Mouse (Mus musculus) neural tube, embryonic 14.5 days (tissue): Measurements from ENCODE around the gene Cmpk2. TPM values are rescaled to one million over a fixed set of nuclear protein-coding genes. Genes with fewer than 3 reads are reported as not detected.
"Not testable (repeated sequence)": the region's sequence is repeated elsewhere in the genome, so short reads cannot be mapped to it uniquely, and the experiment has no call there.

Experiments used
- ATAC-seq: fragments of 200-750 bp; cut with Nextera tagmentation; 2 replicates; pipeline ENCODE4 v1.8.0; 2017; ENCODE audit warnings: low read depth, mild to moderate bottlenecking, moderate TSS enrichment, moderate library complexity
- H3K27ac ChIP-seq: fragments of 300-500 bp; sonication (generic); 2 replicates; pipeline ENCODE4 v1.5.1; 2014; ENCODE audit warnings: low read depth, mild to moderate bottlenecking, control low read depth, low read length, moderate library complexity, mixed read lengths
- H3K27me3 ChIP-seq: fragments of 300-500 bp; sonication (generic); 2 replicates; pipeline ENCODE4 v1.6.1; 2014; ENCODE audit warnings: low read length; ENCODE audit not compliant: control insufficient read depth, insufficient read depth
- H3K36me3 ChIP-seq: fragments of 300-500 bp; sonication (generic); 2 replicates; pipeline ENCODE4 v1.6.1; 2014; ENCODE audit warnings: low read length, mixed read lengths; ENCODE audit not compliant: control insufficient read depth, insufficient read depth
- H3K4me1 ChIP-seq: fragments of 300-500 bp; sonication (generic); 2 replicates; pipeline ENCODE4 v1.6.1; 2014; ENCODE audit warnings: low read length; ENCODE audit not compliant: control insufficient read depth, insufficient read depth
- H3K4me2 ChIP-seq: fragments of 300-500 bp; sonication (generic); 2 replicates; pipeline ENCODE4 v1.6.1; 2014; ENCODE audit warnings: mild to moderate bottlenecking, low read depth, low read length, control low read depth
- H3K4me3 ChIP-seq: fragments of 300-500 bp; sonication (generic); 2 replicates; pipeline ENCODE4 v1.5.1; 2014; ENCODE audit warnings: low read depth, low read length, control low read depth, mixed read lengths
- H3K9ac ChIP-seq: fragments of 300-500 bp; sonication (generic); replicated peaks from 2 replicates; pipeline ENCODE4 v1.6.1; 2014; ENCODE audit warnings: low read depth, mild to moderate bottlenecking, control low read depth, low read length, mixed read lengths
- H3K9me3 ChIP-seq: fragments of 300-500 bp; sonication (generic); 2 replicates; pipeline ENCODE4 v1.6.1; 2016; ENCODE audit warnings: low read length; ENCODE audit not compliant: control insufficient read depth
- WGBS: fragments of 180-500 bp; shearing (Covaris S2); extraction: QIAGEN DNeasy Blood & Tissue Kit; methylation state at CpG from one replicate; pipeline ENCODE4 v1.1.7; 2014; 5-methylcytosine and 5-hydroxymethylcytosine counted together
- polyA plus RNA-seq: library from polyadenylated mRNA; unstranded; fragments of >200 nt; fragmentation: Nextera tagmentation; extraction: Ambion mirVana; gene quantifications from 2 replicates; pipeline ENCODE4 v1.2.1, GENCODE M21; 2014

Gene Cmpk2
- polyA plus RNA-seq = 19.3 and 22.9 TPM in 2 replicates

DNA sequence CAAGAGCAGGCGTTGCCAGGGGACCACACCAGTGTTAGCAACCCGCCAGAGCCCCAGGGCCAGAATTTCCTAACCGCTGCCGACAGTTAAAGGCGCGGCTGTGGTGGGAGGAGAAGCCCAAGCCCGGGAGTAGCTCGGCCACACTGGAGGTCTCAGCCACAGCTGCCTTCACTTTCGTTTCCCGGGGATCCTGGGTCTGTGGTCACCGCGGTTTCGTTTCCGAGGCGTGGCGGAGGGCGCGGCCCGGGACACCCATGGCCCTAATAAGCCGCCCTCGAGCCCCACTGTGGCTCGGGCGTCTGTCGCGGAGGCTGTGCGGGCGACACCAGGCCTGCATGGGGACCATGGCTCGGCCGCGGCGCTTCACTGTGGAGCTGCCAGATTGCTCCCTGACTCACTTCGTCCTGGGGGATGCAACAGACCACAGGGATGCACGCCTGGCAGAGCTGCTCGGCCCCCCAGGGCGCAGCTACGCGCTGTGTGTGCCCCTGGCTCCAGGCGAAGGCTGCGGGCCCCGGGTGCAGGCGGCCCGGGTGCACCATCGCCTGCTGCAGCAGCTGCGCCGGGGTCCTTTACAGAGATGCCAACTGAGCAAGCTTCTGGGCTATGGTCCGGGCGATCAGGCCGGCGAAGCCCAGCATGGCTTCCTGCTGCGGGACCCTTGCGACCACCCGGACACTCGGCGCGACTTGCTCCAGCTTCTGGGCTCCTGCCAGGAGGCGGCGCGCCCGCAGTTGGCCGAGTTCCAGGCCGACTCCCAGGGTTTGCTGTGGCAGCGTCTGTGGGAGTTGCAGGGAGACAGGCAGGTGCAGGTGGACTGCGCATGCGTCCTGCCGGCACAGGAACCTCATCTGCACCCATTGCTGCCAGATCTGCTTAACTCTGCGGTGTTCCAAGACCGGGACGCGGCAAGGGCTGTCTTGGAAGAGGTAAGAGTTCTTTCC lies at the start of gene Cmpk2:
TSS of gene Cmpk2 (plus strand) at position 107 of the 944 bp plus-strand sequence.
- H3K36me3 ChIP-seq = no peaks in the 10 kb centered on the region
- H3K4me3 ChIP-seq = peak within 1 kb of the TSS; percentile 53
- peak; percentile 87 for ATAC-seq
- no peaks in the 10 kb centered on the region for H3K9me3 ChIP-seq
- H3K27me3 ChIP-seq = no peaks in the 10 kb centered on the region
- H3K9ac ChIP-seq = peak within 1 kb of the TSS; percentile 78
- no peaks in the 10 kb centered on the region for H3K4me1 ChIP-seq
- peak within 1 kb of the TSS; percentile 89 for H3K4me2 ChIP-seq
- WGBS = under 1% methylated on average over 68 of the region's 69 CpGs
- H3K27ac ChIP-seq = peak within 1 kb of the TSS; percentile 89

DNA sequence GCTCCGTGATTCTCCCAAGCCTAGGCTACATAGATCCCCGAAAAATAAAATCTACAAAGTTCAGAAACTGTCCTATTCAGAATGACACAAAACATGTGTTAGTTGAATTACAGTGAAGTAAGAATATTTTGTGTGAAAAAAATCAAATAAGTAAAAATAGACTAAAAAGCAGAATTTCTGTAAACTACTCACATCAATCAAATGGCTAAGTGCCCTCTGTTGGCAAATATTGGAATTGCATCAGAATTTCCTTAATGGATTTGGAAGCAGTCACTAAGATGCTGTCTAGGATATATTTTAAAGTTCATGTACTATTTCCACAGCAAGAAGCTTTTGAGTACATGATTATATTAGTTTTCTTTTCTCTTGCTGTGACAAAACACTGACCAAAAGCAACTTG lies 44.2 kb upstream of the Cmpk2 start:
- 91% methylated on average over 2 of the region's 2 CpGs for WGBS
- no peak overlapping the region for H3K9ac ChIP-seq

GRCm38 (mm10) chr12:26428771-26429170 lies 40.2 kb upstream of the Cmpk2 start:
- H3K4me3 ChIP-seq, H3K27me3 ChIP-seq, H3K27ac ChIP-seq, H3K4me1 ChIP-seq, H3K36me3 ChIP-seq, H3K9ac ChIP-seq, H3K4me2 ChIP-seq, ATAC-seq, H3K9me3 ChIP-seq: not testable (repeated sequence)
- WGBS = 77% methylated on average over 2 of the region's 2 CpGs

More for the DNA sequence above, 44.2 kb upstream of the Cmpk2 start:
- no peak overlapping the region for H3K4me2 ChIP-seq
- ATAC-seq = no peak
- no peaks in the 10 kb centered on the region for H3K4me1 ChIP-seq
- H3K27me3 ChIP-seq = no peaks in the 10 kb centered on the region
- no peaks in the 10 kb centered on the region for H3K36me3 ChIP-seq
- H3K27ac ChIP-seq = no peak overlapping the region
- no peak overlapping the region for H3K4me3 ChIP-seq
- H3K9me3 ChIP-seq = no peaks in the 10 kb centered on the region

DNA sequence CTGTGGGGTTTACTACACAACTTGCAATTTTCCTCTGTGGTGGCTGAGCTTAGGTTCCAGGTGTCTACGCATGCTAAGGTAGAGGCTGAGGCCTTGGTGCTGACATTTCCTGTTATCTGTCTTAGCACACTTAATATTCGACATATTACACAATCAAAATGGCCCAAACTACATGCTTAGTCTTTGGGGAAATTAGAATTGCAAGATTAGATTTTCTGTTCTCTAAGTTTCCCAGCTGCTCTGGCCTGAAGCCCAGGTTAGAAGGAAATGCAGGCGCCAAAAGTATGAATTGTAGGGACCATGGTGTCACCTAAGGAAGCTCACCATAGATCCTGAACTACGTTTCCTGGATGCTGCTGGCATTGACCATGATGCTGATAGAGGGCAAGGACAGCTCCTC lies 32.7 kb upstream of the Cmpk2 start:
- Histone ChIP-seq H3K9me3 (no peaks in the 10 kb centered on the region), H3K9ac (no peak overlapping the region), H3K36me3 (no peaks in the 10 kb centered on the region), H3K4me2 (no peak overlapping the region), H3K27me3 (no peaks in the 10 kb centered on the region), H3K27ac (no peak overlapping the region), H3K4me3 (no peak overlapping the region), H3K4me1 (no peaks in the 10 kb centered on the region)
- 89% methylated on average over 4 of the region's 4 CpGs for WGBS
- no peak for ATAC-seq

DNA sequence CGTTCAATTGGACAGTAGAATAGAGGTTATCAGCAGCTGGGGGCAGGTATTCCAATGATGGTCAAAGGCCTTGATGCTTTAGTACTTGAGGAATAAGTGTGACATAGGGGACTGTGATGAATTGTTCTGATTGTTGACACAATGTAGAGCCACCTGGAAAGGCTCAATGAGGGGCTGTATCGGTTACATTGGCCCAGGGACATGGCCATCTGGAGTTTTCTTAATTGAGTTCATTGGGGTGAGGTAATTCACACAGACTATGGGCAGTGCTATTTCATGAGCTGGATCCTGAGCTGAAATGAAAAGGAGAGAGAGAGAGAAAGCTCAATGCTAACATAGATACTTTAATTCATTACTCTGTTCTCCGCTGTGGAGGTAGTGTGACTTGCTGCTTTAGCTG lies 31.1 kb upstream of the Cmpk2 start:
- no peaks in the 10 kb centered on the region for H3K9me3 ChIP-seq
- no peak for ATAC-seq
- 70% methylated on average over 3 of the region's 3 CpGs for WGBS

DNA sequence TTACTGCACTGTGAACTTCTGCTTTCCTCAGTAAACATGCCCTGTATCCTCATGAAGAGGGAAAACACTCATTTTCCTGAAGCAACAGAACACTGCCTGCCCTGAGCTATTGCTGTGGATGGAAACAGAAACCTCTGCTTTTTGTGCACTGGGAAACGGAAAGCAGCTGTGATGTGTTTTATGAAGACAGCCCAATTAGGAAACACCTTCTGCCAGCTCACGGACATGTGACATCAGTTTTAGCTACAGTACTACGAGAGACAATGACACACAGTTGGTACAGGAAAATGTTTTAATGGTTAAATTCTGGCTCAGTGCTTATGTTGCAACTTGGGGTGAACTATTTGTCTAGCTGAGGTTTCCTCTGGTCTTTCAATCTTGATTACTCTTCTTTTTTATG lies 29.6 kb upstream of the Cmpk2 start:
- no peaks in the 10 kb centered on the region for H3K36me3 ChIP-seq
- H3K4me1 ChIP-seq = no peaks in the 10 kb centered on the region
- no peak overlapping the region for H3K9ac ChIP-seq
- no peaks in the 10 kb centered on the region for H3K27me3 ChIP-seq
- no peak overlapping the region for H3K27ac ChIP-seq
- no peak overlapping the region for H3K4me3 ChIP-seq
- no peaks in the 10 kb centered on the region for H3K9me3 ChIP-seq
- H3K4me2 ChIP-seq = no peak overlapping the region
- no peak for ATAC-seq
- 69% methylated on average over 3 of the region's 3 CpGs for WGBS

More for the DNA sequence above, 31.1 kb upstream of the Cmpk2 start:
- Histone ChIP-seq H3K9ac (no peak overlapping the region), H3K36me3 (no peaks in the 10 kb centered on the region), H3K4me2 (no peak overlapping the region), H3K27ac (no peak overlapping the region), H3K4me1 (no peaks in the 10 kb centered on the region), H3K4me3 (no peak overlapping the region), H3K27me3 (no peaks in the 10 kb centered on the region)

- WGBS = 0% methylated on average over 2 of the region's 2 CpGs
- no peaks in the 10 kb centered on the region for H3K27me3 ChIP-seq
- H3K27ac ChIP-seq = no peak overlapping the region
- no peaks in the 10 kb centered on the region for H3K36me3 ChIP-seq
- no peak overlapping the region for H3K4me2 ChIP-seq
- ATAC-seq = no peak
- H3K9ac ChIP-seq = no peak overlapping the region
- no peaks in the 10 kb centered on the region for H3K4me1 ChIP-seq
- no peak overlapping the region for H3K4me3 ChIP-seq
- no peaks in the 10 kb centered on the region for H3K9me3 ChIP-seq
These were observed 24.9 kb upstream of the Cmpk2 start for GRCm38 (mm10) chr12:26444054-26444453.

DNA sequence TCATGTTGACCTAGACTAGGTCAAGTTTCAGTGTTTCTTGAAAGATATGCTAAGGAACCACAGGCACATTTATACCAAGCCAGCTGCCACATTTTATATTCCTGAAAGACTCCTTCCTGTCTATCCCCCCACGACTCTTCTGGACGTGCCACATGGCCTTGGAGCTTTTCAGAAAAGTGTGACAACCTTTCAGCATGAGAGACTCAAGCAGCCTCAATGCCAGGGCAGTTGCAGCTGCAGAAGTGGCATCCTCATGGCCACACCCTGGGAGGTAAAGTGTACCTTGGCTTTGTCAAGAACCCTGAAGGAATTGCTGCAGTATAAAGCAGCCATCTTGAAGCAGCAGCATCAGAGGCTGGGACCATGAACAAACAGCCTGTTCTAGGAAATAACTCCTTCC lies 24.5 kb upstream of the Cmpk2 start:
- H3K4me3 ChIP-seq = no peak overlapping the region
- no peaks in the 10 kb centered on the region for H3K27me3 ChIP-seq
- 92% methylated on average over 2 of the region's 2 CpGs for WGBS
- H3K27ac ChIP-seq = no peak overlapping the region
- H3K4me1 ChIP-seq = no peaks in the 10 kb centered on the region
- H3K4me2 ChIP-seq = no peak overlapping the region
- H3K9ac ChIP-seq = no peak overlapping the region
- H3K9me3 ChIP-seq = no peaks in the 10 kb centered on the region
- no peak for ATAC-seq
- H3K36me3 ChIP-seq = no peaks in the 10 kb centered on the region

- Histone ChIP-seq H3K4me2 (no peak overlapping the region), H3K36me3 (no peaks in the 10 kb centered on the region), H3K27ac (no peak overlapping the region), H3K27me3 (no peaks in the 10 kb centered on the region), H3K4me1 (no peaks in the 10 kb centered on the region), H3K9me3 (no peaks in the 10 kb centered on the region), H3K4me3 (no peak overlapping the region), H3K9ac (no peak overlapping the region)
- WGBS = 87% methylated on average over 4 of the region's 4 CpGs
- no peak for ATAC-seq
These were observed 22.5 kb upstream of the Cmpk2 start for GRCm38 (mm10) chr12:26446377-26447045.
